Mouse (Mus musculus): ENCODE results near the gene Rap1b. TPM values are rescaled to one million over a fixed set of nuclear protein-coding genes. Genes with fewer than 3 reads are reported as not detected.

Gene Rap1b
- polyA plus RNA-seq, 1 experiment from 2014 or later, result 160 TPM

- no peak overlapping the region for H3K27ac ChIP-seq
- H3K27me3 ChIP-seq, result no peaks in the 10 kb centered on the region
- H3K4me3 ChIP-seq, result no peak overlapping the region
- H3K9me3 ChIP-seq, result no peaks in the 10 kb centered on the region
- no peak for ATAC-seq (ENCODE audit: insufficient number of reproducible peaks, insufficient read depth, low FRiP score, low TSS enrichment)
- no peak overlapping the region for H3K9ac ChIP-seq
- no peak overlapping the region for H3K4me2 ChIP-seq (replicated peaks)
- H3K4me1 ChIP-seq, result peaks cover 5% of the 10 kb centered on the region; the same call in 1 of the 2 replicates
- WGBS, result 85% methylated on average over 3 of the region's 3 CpGs
- H3K36me3 ChIP-seq, result no peaks in the 10 kb centered on the region
These were observed 6.9 kb downstream of the Rap1b start for GRCm38 (mm10) chr10:117838924-117839323.

DNA sequence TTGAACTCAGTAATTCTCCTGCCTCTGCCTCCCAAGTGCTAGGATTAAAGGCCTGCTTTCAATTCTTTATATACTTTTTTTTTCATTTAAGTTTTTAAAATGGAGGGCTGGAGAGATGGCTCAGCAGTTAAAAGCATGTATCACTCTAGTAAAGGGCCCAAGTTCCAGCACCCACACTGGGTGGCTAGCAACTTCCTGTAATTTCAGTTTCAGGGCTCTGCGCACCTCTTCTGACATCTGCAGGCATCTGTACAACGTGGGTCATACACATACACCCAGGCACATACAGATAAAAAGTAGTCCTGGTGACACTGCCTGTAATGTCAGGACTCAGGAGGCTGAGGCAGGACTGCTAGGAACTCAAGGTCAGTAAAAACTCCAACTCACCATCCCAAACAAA lies 9.5 kb downstream of the Rap1b start:
- no peak overlapping the region for H3K4me3 ChIP-seq
- no peak for ATAC-seq (ENCODE audit: insufficient number of reproducible peaks, insufficient read depth, low FRiP score, low TSS enrichment)
- no peak overlapping the region for H3K4me2 ChIP-seq (replicated peaks)
- H3K4me1 ChIP-seq, result no peaks in the 10 kb centered on the region
- no peaks in the 10 kb centered on the region for H3K27me3 ChIP-seq
- no peaks in the 10 kb centered on the region for H3K9me3 ChIP-seq
- 80% methylated on average over 2 of the region's 2 CpGs for WGBS
- H3K9ac ChIP-seq, result no peak overlapping the region
- H3K27ac ChIP-seq, result no peak overlapping the region
- no peaks in the 10 kb centered on the region for H3K36me3 ChIP-seq

GRCm38 (mm10) chr10:117835453-117835852 lies 10.4 kb downstream of the Rap1b start:
- ATAC-seq (ENCODE audit: insufficient number of reproducible peaks, insufficient read depth, low FRiP score, low TSS enrichment), result no peak
- H3K4me1 ChIP-seq, result no peaks in the 10 kb centered on the region
- no peaks in the 10 kb centered on the region for H3K27me3 ChIP-seq
- H3K4me2 ChIP-seq (replicated peaks), result no peak overlapping the region
- H3K9ac ChIP-seq, result no peak overlapping the region
- H3K4me3 ChIP-seq, result no peak overlapping the region
- whole genome bisulfite sequencing, result 71% methylated on average over 5 of the region's 5 CpGs
- no peaks in the 10 kb centered on the region for H3K36me3 ChIP-seq
- H3K27ac ChIP-seq, result no peak overlapping the region
- H3K9me3 ChIP-seq, result no peaks in the 10 kb centered on the region

- H3K9ac ChIP-seq, result no peak overlapping the region
- WGBS, result 90% methylated on average over 3 of the region's 3 CpGs
These were observed 15.0 kb downstream of the Rap1b start for GRCm38 (mm10) chr10:117830797-117831196.

DNA sequence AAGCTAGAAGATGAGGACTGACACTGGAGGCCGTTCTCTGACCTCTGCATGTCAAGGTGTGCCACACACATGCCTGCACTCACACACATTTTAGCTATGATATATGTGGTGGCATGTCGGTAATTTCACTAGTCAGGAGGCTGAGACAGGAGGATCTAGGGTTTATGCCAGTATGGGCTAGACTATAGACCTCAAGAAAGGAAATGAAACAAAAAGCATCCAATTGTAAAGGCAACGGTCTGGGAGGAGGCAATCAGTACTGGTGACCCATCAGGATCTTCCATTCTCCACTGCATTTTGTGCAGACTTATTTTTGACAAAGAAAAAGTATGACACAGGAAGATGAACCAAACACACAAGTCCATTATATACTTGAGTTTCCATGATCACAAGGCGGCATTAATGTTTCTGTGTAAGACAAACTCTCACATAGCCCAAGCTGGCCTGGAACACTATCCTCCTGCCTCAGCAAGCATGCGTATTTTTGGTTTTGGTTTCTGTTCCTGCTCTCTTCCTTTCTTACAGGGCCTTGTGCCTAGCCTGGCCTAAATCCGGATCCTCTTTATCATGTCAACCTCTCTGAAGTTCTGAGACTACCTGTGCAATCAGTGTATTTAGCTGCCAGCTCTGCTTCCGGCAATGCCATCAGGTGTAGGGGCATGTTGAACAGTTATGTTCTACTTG lies 16.2 kb downstream of the Rap1b start:
- Histone ChIP-seq H3K4me2 (replicated peaks) (no peak overlapping the region), H3K9ac (no peak overlapping the region), H3K4me1 (0 out of 2 replicates have a peak, but pooled peaks cover 5% of the 10 kb centered on the region), H3K27me3 (no peaks in the 10 kb centered on the region), H3K9me3 (no peaks in the 10 kb centered on the region), H3K27ac (no peak overlapping the region), H3K36me3 (no peaks in the 10 kb centered on the region), H3K4me3 (no peak overlapping the region)
- no peak for ATAC-seq (ENCODE audit: insufficient number of reproducible peaks, insufficient read depth, low FRiP score, low TSS enrichment)
- WGBS, result 91% methylated on average over 7 of the region's 7 CpGs

More at GRCm38 (mm10) chr10:117830797-117831196, 15.0 kb downstream of the Rap1b start:
- Histone ChIP-seq H3K27me3 (no peaks in the 10 kb centered on the region), H3K4me1 (0 out of 2 replicates have a peak, but pooled peaks cover 5% of the 10 kb centered on the region), H3K4me3 (no peak overlapping the region), H3K27ac (no peak overlapping the region), H3K36me3 (no peaks in the 10 kb centered on the region), H3K4me2 (replicated peaks) (no peak overlapping the region), H3K9me3 (no peaks in the 10 kb centered on the region)
- no peak for ATAC-seq (ENCODE audit: insufficient number of reproducible peaks, insufficient read depth, low FRiP score, low TSS enrichment)

- Histone ChIP-seq H3K4me2 (replicated peaks) (no peak overlapping the region), H3K27ac (no peak overlapping the region), H3K36me3 (no peaks in the 10 kb centered on the region), H3K9ac (no peak overlapping the region), H3K4me3 (no peak overlapping the region), H3K4me1 (0 out of 2 replicates have a peak, but pooled peaks cover 5% of the 10 kb centered on the region), H3K9me3 (no peaks in the 10 kb centered on the region), H3K27me3 (no peaks in the 10 kb centered on the region)
- ATAC-seq (ENCODE audit: insufficient number of reproducible peaks, insufficient read depth, low FRiP score, low TSS enrichment), result no peak
- 81% methylated on average over 4 of the region's 4 CpGs for WGBS
These were observed 16.8 kb downstream of the Rap1b start for GRCm38 (mm10) chr10:117829022-117829421.

- WGBS, result 75% methylated on average over 4 of the region's 4 CpGs
- H3K4me3 ChIP-seq, result no peak overlapping the region
- no peaks in the 10 kb centered on the region for H3K36me3 ChIP-seq
- H3K9me3 ChIP-seq, result no peaks in the 10 kb centered on the region
- H3K9ac ChIP-seq, result no peak overlapping the region
- ATAC-seq (ENCODE audit: insufficient number of reproducible peaks, insufficient read depth, low FRiP score, low TSS enrichment), result no peak
- no peaks in the 10 kb centered on the region for H3K27me3 ChIP-seq
- H3K4me2 ChIP-seq (replicated peaks), result no peak overlapping the region
- H3K27ac ChIP-seq, result no peak overlapping the region
- 0 out of 2 replicates have a peak, but pooled peaks cover 5% of the 10 kb centered on the region for H3K4me1 ChIP-seq
These were observed 17.3 kb downstream of the Rap1b start for GRCm38 (mm10) chr10:117828536-117828935.

GRCm38 (mm10) chr10:117824647-117825046 lies 21.2 kb downstream of the Rap1b start:
- ATAC-seq (ENCODE audit: insufficient number of reproducible peaks, insufficient read depth, low FRiP score, low TSS enrichment), result no peak
- WGBS, result 83% methylated on average over 4 of the region's 4 CpGs

DNA sequence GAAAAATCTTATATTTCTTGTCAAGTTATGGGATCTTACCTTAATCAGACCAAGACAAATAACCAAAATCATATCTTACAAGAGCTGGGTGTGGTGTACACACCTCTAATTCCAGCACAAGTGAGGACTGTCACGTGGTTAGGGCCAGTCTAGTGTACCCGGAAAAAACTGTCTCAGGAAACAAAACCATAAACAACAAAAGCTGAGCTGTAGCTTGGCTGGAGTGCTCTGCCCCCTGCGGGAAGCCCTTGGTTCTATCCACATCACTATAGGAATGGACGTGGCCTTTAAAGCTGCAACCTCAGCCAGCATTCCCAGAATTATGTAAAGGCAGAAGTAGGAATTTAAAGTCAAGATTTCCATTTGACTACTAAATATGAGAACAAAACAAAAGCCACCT lies 21.7 kb downstream of the Rap1b start:
- no peak overlapping the region for H3K9ac ChIP-seq
- H3K36me3 ChIP-seq, result peaks cover 35% of the 10 kb centered on the region
- no peak overlapping the region for H3K4me2 ChIP-seq (replicated peaks)
- no peak for ATAC-seq (ENCODE audit: insufficient number of reproducible peaks, insufficient read depth, low FRiP score, low TSS enrichment)
- H3K4me3 ChIP-seq, result no peak overlapping the region
- no peaks in the 10 kb centered on the region for H3K27me3 ChIP-seq
- no peak overlapping the region for H3K27ac ChIP-seq
- WGBS, result 79% methylated on average over 4 of the region's 4 CpGs
- H3K9me3 ChIP-seq, result no peaks in the 10 kb centered on the region
- 0 out of 2 replicates have a peak, but pooled peaks cover 5% of the 10 kb centered on the region for H3K4me1 ChIP-seq

More at GRCm38 (mm10) chr10:117824647-117825046, 21.2 kb downstream of the Rap1b start:
- H3K27me3 ChIP-seq, result no peaks in the 10 kb centered on the region
- H3K9me3 ChIP-seq, result no peaks in the 10 kb centered on the region
- H3K9ac ChIP-seq, result no peak overlapping the region
- H3K27ac ChIP-seq, result no peak overlapping the region
- H3K4me2 ChIP-seq (replicated peaks), result no peak overlapping the region
- 0 out of 2 replicates have a peak, but pooled peaks cover 5% of the 10 kb centered on the region for H3K4me1 ChIP-seq
- H3K36me3 ChIP-seq, result peaks cover 31% of the 10 kb centered on the region
- no peak overlapping the region for H3K4me3 ChIP-seq

DNA sequence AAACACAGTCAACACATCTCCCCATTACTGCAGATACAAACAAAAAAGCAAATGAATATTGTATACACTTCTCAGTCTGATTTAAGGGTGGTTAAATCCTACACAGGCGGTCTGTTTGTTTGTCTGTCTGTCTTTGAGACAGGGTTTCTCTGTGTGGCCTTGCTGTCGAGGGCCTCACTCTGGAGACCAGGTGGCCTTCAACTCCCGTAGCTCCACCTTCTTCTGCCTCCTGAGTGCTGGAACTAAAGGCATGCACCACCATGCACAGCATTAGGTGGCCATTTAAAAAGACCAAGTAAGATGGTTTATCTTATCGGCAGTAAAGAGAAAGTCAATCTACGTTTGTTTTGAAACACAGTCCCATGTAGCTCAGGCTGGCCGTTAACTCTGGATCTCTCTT lies 22.5 kb downstream of the Rap1b start:
- Histone ChIP-seq H3K36me3 (peaks cover 41% of the 10 kb centered on the region), H3K4me3 (no peak overlapping the region), H3K27me3 (no peaks in the 10 kb centered on the region), H3K4me1 (0 out of 2 replicates have a peak, but pooled peaks cover 5% of the 10 kb centered on the region), H3K9me3 (no peaks in the 10 kb centered on the region), H3K4me2 (replicated peaks) (no peak overlapping the region), H3K9ac (no peak overlapping the region), H3K27ac (no peak overlapping the region)
- no peak for ATAC-seq (ENCODE audit: insufficient number of reproducible peaks, insufficient read depth, low FRiP score, low TSS enrichment)
- 88% methylated on average over 6 of the region's 6 CpGs for WGBS

DNA sequence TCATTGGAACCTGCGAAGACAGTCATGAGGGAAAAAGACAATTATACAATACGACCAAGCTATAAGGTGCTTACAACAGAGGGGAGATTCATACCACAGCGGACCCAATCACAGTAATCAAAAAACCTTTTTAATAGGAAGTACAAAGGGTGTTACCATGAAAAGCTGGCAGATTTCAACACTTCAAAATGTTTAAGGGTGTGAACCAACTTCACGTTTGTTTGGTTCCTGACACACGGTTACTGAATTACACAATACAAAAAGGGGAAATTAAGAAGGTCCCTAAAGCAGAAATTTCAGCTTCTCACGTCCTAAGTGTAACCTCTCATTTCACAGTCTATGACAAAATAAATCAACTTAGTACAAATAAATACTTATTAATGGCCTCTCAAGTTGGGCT lies 27.2 kb downstream of the Rap1b start:
- H3K4me2 ChIP-seq (replicated peaks), result no peak overlapping the region
- no peak overlapping the region for H3K9ac ChIP-seq
- no peaks in the 10 kb centered on the region for H3K4me1 ChIP-seq
- H3K27me3 ChIP-seq, result no peaks in the 10 kb centered on the region
- no peaks in the 10 kb centered on the region for H3K9me3 ChIP-seq
- H3K36me3 ChIP-seq, result peaks cover 69% of the 10 kb centered on the region
- no peak for ATAC-seq (ENCODE audit: insufficient number of reproducible peaks, insufficient read depth, low FRiP score, low TSS enrichment)
- no peak overlapping the region for H3K27ac ChIP-seq
- H3K4me3 ChIP-seq, result no peak overlapping the region
- 91% methylated on average over 6 of the region's 6 CpGs for WGBS

- H3K4me3 ChIP-seq, result no peak overlapping the region
- 93% methylated on average over 6 of the region's 6 CpGs for WGBS
- H3K9me3 ChIP-seq, result no peaks in the 10 kb centered on the region
- H3K4me1 ChIP-seq, result no peaks in the 10 kb centered on the region
- H3K4me2 ChIP-seq (replicated peaks), result no peak overlapping the region
- H3K27ac ChIP-seq, result no peak overlapping the region
- H3K27me3 ChIP-seq, result no peaks in the 10 kb centered on the region
- no peak overlapping the region for H3K9ac ChIP-seq
- no peak for ATAC-seq (ENCODE audit: insufficient number of reproducible peaks, insufficient read depth, low FRiP score, low TSS enrichment)
- H3K36me3 ChIP-seq, result peaks cover 67% of the 10 kb centered on the region
These were observed 29.1 kb downstream of the Rap1b start for GRCm38 (mm10) chr10:117816721-117817120.

Data from embryonic facial prominence, embryonic 12.5 days (tissue).